In the genomic region with DNA sequence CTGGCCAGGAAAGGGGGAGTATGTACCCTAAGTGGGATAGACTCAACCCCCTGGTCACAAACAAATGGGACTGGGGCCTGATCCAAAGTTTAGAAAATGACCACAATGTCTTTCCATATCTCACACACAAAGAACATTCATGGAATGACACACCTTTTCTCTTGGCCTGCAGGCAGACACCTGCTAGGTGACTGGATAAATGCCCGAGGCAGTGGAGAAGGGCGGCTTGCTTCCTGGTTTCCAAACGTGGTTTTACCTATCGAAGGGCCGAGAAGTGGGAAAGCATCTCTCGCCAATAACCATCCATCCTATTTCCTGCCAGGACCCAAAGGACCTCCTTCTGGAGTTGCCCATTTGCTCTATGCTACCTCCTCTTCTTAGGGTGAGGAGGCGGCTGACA, we compare ENCODE assay signal across 30 mouse cellular contexts. TPM values are rescaled to one million over a fixed set of nuclear protein-coding genes. Genes with fewer than 3 reads are reported as not detected.
DNase-seq lines count a peak whose midpoint lies in the region; ATAC-seq and TF ChIP-seq lines count a peak whose summit lies in the region.
"Had no signal": no experiment of that assay in that cellular context is flagged by ENCODE, and none has a peak within 500 bp of the region (broad histone marks: within the 10 kb centered on the region; RNA-seq: fewer than 3 reads in every experiment).

No protein-coding gene starts in this region.

- H3K27me3 ChIP-seq in liver, adult 2 months (ENCODE audit: control insufficient read depth, insufficient read depth, low read length), result no peaks in the 10 kb centered on the region
- H3K27me3 ChIP-seq in liver, embryonic 11.5 days (replicated peaks; ENCODE audit: control insufficient read depth, insufficient read depth, low read length), result peaks cover 29% of the 10 kb centered on the region
- H3K27me3 ChIP-seq in intestine, embryonic 15.5 days (replicated peaks), result peaks cover 13% of the 10 kb centered on the region
- H3K27me3 ChIP-seq in small intestine, adult 2 months (ENCODE audit: control insufficient read depth, insufficient read depth, low read length), result no peaks in the 10 kb centered on the region
- H3K27me3 ChIP-seq in hindbrain, embryonic 16.5 days (replicated peaks; ENCODE audit: control insufficient read depth, insufficient read depth, low read length), result peaks cover 6% of the 10 kb centered on the region
- H3K27me3 ChIP-seq: Patski had no signal

- no peak for TF ChIP-seq POLR2A in liver, adult 2 months (IDR thresholded peaks at IDR 0.05; ENCODE audit: extremely low read depth, insufficient read depth, low read length)
- no peak for TF ChIP-seq POLR2A in small intestine, adult 2 months (IDR thresholded peaks at IDR 0.05; ENCODE audit: low read depth, low read length)

- H3K79me2 ChIP-seq in liver, adult 2 months (ENCODE audit: control insufficient read depth, insufficient read depth, low read length), result peaks cover 4% of the 10 kb centered on the region; the same call in 1 of the 2 replicates

- no peak overlapping the region for H3K4me3 ChIP-seq in liver, adult 2 months (ENCODE audit: insufficient read depth, low read depth, low read length)
- no peak overlapping the region for H3K4me3 ChIP-seq in liver, embryonic 11.5 days (ENCODE audit: low read depth, low read length)
- no peak overlapping the region for H3K4me3 ChIP-seq in intestine, embryonic 15.5 days (replicated peaks)
- no peak overlapping the region for H3K4me3 ChIP-seq in small intestine, adult 2 months (ENCODE audit: low read depth, low read length)
- H3K4me3 ChIP-seq in hindbrain, embryonic 16.5 days (ENCODE audit: low read length), result no peak overlapping the region
- H3K4me3 ChIP-seq: embryonic facial prominence, embryonic 10.5 days; embryonic facial prominence, embryonic 13.5 days; erythroblast, embryonic 14.5 days; forebrain, embryonic 12.5 days; forebrain, embryonic 15.5 days; heart, embryonic 12.5 days; heart, embryonic 15.5 days; hindbrain, embryonic 10.5 days; hindbrain, embryonic 13.5 days had no signal

- DNase-seq in cerebellum, postnatal 14 days, result peak; percentile 71 to 75
- DNase-seq in cerebellum, postnatal 4 days (ENCODE audit: low spot score in 2 of 2), result no peak
- no peak for DNase-seq in liver, adult 2 months (ENCODE audit: extremely low read depth, low read depth, low spot score)
- no peak for DNase-seq in liver, embryonic 11.5 days (ENCODE audit: low spot score)
- DNase-seq: B cell, adult 2 months; cerebellum, adult 18-20 months; cerebellum, adult 9-10 months; embryo, embryonic 11 days; gastrocnemius, postnatal 25 days; heart, adult 18-20 months; heart, postnatal 10 days; heart, postnatal 36 days had no signal

- WGBS in liver, adult 2 months, result 80% methylated on average over 7 of the region's 7 CpGs
- WGBS in liver, embryonic 11.5 days, result 73% methylated on average over 7 of the region's 7 CpGs
- WGBS in intestine, embryonic 15.5 days, result 74% methylated on average over 7 of the region's 7 CpGs
- 39% methylated on average over 7 of the region's 7 CpGs for WGBS in small intestine, adult 2 months
- WGBS in hindbrain, embryonic 16.5 days, result 86% methylated on average over 7 of the region's 7 CpGs

- H3K4me2 ChIP-seq in liver, embryonic 11.5 days, result no peak overlapping the region
- peak overlapping the region; percentile 4; the same call in 1 of the 2 replicates for H3K4me2 ChIP-seq in intestine, embryonic 15.5 days (replicated peaks)
- no peak overlapping the region for H3K4me2 ChIP-seq in hindbrain, embryonic 16.5 days (ENCODE audit: low read length)
- H3K4me2 ChIP-seq: embryonic facial prominence, embryonic 13.5 days; forebrain, embryonic 12.5 days; forebrain, embryonic 15.5 days; heart, embryonic 12.5 days; heart, embryonic 15.5 days; hindbrain, embryonic 13.5 days had no signal

- no peak for TF ChIP-seq CTCF in liver, adult 2 months (IDR thresholded peaks at IDR 0.05; ENCODE audit: low read depth, low read length)
- no peak for TF ChIP-seq CTCF in small intestine, adult 2 months (IDR thresholded peaks at IDR 0.05; ENCODE audit: extremely low read depth, insufficient read length, insufficient replicate concordance, low read depth, low read length)

- peak overlapping the region; percentile 87; the same call in 1 of the 2 replicates for H3K27ac ChIP-seq in liver, adult 2 months (replicated peaks; ENCODE audit: insufficient read depth, low read depth, low read length)
- H3K27ac ChIP-seq in liver, embryonic 11.5 days (ENCODE audit: low read depth, low read length), result no peak overlapping the region
- H3K27ac ChIP-seq in intestine, embryonic 15.5 days, result peak overlapping the region; percentile 70
- H3K27ac ChIP-seq in small intestine, adult 2 months (ENCODE audit: insufficient read depth, low read depth, low read length), result peak overlapping the region; percentile 77
- no peak overlapping the region for H3K27ac ChIP-seq in hindbrain, embryonic 16.5 days (ENCODE audit: low read depth, low read length)
- H3K27ac ChIP-seq: embryonic facial prominence, embryonic 10.5 days; embryonic facial prominence, embryonic 13.5 days; forebrain, embryonic 12.5 days; forebrain, embryonic 15.5 days; heart, embryonic 15.5 days; hindbrain, embryonic 10.5 days; hindbrain, embryonic 13.5 days; hindbrain, postnatal 0 days had no signal

- H3K9me3 ChIP-seq in liver, embryonic 11.5 days (ENCODE audit: control insufficient read depth, low read length), result no peaks in the 10 kb centered on the region
- no peaks in the 10 kb centered on the region for H3K9me3 ChIP-seq in intestine, embryonic 15.5 days
- no peaks in the 10 kb centered on the region for H3K9me3 ChIP-seq in hindbrain, embryonic 16.5 days (ENCODE audit: control insufficient read depth, low read length)
- H3K9me3 ChIP-seq: embryonic facial prominence, embryonic 10.5 days; embryonic facial prominence, embryonic 13.5 days; forebrain, embryonic 12.5 days; forebrain, embryonic 15.5 days; heart, embryonic 12.5 days; heart, embryonic 15.5 days; hindbrain, embryonic 10.5 days; hindbrain, embryonic 13.5 days had no signal

- peaks cover 35% of the 10 kb centered on the region for H3K4me1 ChIP-seq in liver, adult 2 months (ENCODE audit: control insufficient read depth, insufficient read depth, low read length)
- peaks cover 3% of the 10 kb centered on the region; the same call in 1 of the 2 replicates for H3K4me1 ChIP-seq in liver, embryonic 11.5 days (replicated peaks; ENCODE audit: control insufficient read depth, insufficient read depth, low read length)
- peaks cover 6% of the 10 kb centered on the region for H3K4me1 ChIP-seq in intestine, embryonic 15.5 days (replicated peaks)
- peaks cover 24% of the 10 kb centered on the region for H3K4me1 ChIP-seq in small intestine, adult 2 months (ENCODE audit: control insufficient read depth, insufficient read depth, insufficient read length, low read length)
- peaks cover 6% of the 10 kb centered on the region for H3K4me1 ChIP-seq in hindbrain, embryonic 16.5 days (ENCODE audit: control insufficient read depth, insufficient read depth, low read depth, low read length)

- H3K36me3 ChIP-seq in liver, adult 2 months (ENCODE audit: control insufficient read depth, insufficient read depth, low read length), result no peaks in the 10 kb centered on the region
- no peaks in the 10 kb centered on the region for H3K36me3 ChIP-seq in liver, embryonic 11.5 days (ENCODE audit: control insufficient read depth, insufficient read depth, low read length)
- H3K36me3 ChIP-seq in intestine, embryonic 15.5 days, result no peaks in the 10 kb centered on the region
- H3K36me3 ChIP-seq in small intestine, adult 2 months (ENCODE audit: control insufficient read depth, insufficient read depth, low read length), result peaks cover 6% of the 10 kb centered on the region
- H3K36me3 ChIP-seq in hindbrain, embryonic 16.5 days (ENCODE audit: control insufficient read depth, insufficient read depth, low read length), result no peaks in the 10 kb centered on the region
- H3K36me3 ChIP-seq: embryonic facial prominence, embryonic 10.5 days; forebrain, embryonic 12.5 days; forebrain, embryonic 15.5 days; heart, embryonic 12.5 days; heart, embryonic 15.5 days had no signal

- ATAC-seq in liver, embryonic 11.5 days (replicated peaks; ENCODE audit: low FRiP score), result no peak
- ATAC-seq in intestine, embryonic 15.5 days, result 0 out of 2 replicates have a peak, but pooled peaks have one; percentile 3
- ATAC-seq in hindbrain, embryonic 16.5 days, result no peak
- ATAC-seq: forebrain, embryonic 15.5 days; hindbrain, postnatal 0 days; inflammation-experienced regulatory T-cells, adult 6 months; Patski had no signal

- no peak overlapping the region for H3K9ac ChIP-seq in liver, adult 2 months (ENCODE audit: low read depth, low read length)
- H3K9ac ChIP-seq in liver, embryonic 11.5 days (ENCODE audit: low read depth, low read length), result no peak overlapping the region
- no peak overlapping the region for H3K9ac ChIP-seq in intestine, embryonic 15.5 days
- no peak overlapping the region for H3K9ac ChIP-seq in hindbrain, embryonic 16.5 days (ENCODE audit: low read depth, low read length)
- H3K9ac ChIP-seq: embryonic facial prominence, embryonic 13.5 days; forebrain, embryonic 12.5 days; forebrain, embryonic 15.5 days; heart, embryonic 12.5 days; heart, embryonic 15.5 days; hindbrain, embryonic 13.5 days had no signal

RNA-seq across cellular contexts. Expression of a gene that starts 9.9 kb away (rescaled TPM):
- total RNA-seq in liver, adult 2 months (2014; rRNA removed), result 15.9 and 21.7 TPM in 2 replicates
- 27.9 and 28.9 TPM in 2 replicates for polyA plus RNA-seq in liver, adult 2 months (2012; rRNA removed)
- polyA plus RNA-seq in liver, embryonic 11.5 days (2014; fragmentation: Nextera tagmentation; extraction: Ambion mirVana), result 1.5 TPM in 2 replicates
- polyA plus RNA-seq in intestine, embryonic 15.5 days (2015; fragmentation: Nextera tagmentation; extraction: Ambion mirVana), result 8.1 and 9.4 TPM in 2 replicates
- 4.6 and 10.2 TPM in 2 replicates for polyA plus RNA-seq in small intestine, adult 2 months (2012; rRNA removed)
- 18.4 and 19.5 TPM in 2 replicates for polyA plus RNA-seq in hindbrain, embryonic 16.5 days (2015; fragmentation: Nextera tagmentation; extraction: Ambion mirVana)
- polyA plus RNA-seq: erythroblast, embryonic 14.5 days; inflammation-experienced regulatory T-cells, adult 6 months had no signal

RNA-seq across cellular contexts. Expression of a gene that starts 24.2 kb away (rescaled TPM):
- total RNA-seq in liver, adult 2 months (2014; rRNA removed), result not detected in 2 replicates
- polyA plus RNA-seq in liver, adult 2 months (2012; rRNA removed), result 0.24 TPM in 1 of 2 replicates, not detected in the other
- polyA plus RNA-seq in liver, embryonic 11.5 days (2014; fragmentation: Nextera tagmentation; extraction: Ambion mirVana), result 0.43 TPM in 1 of 2 replicates, not detected in the other
- polyA plus RNA-seq in intestine, embryonic 15.5 days (2015; fragmentation: Nextera tagmentation; extraction: Ambion mirVana), result 0.28 and 0.55 TPM in 2 replicates
- 0.37 TPM in 1 of 2 replicates, not detected in the other for polyA plus RNA-seq in small intestine, adult 2 months (2012; rRNA removed)
- 17.9 and 21.7 TPM in 2 replicates for polyA plus RNA-seq in hindbrain, embryonic 16.5 days (2015; fragmentation: Nextera tagmentation; extraction: Ambion mirVana)
- total RNA-seq: CH12.LX; common myeloid progenitor, adult 5-6 weeks; gastrocnemius, adult 8-10 months; gastrocnemius, postnatal 25 days had no signal
- polyA plus RNA-seq: erythroblast, embryonic 14.5 days; heart, embryonic 12.5 days; inflammation-experienced regulatory T-cells, adult 6 months had no signal

RNA-seq across cellular contexts. Expression of a gene that starts 28.0 kb away (rescaled TPM):
- total RNA-seq in liver, adult 2 months (2014; rRNA removed), result 33.0 and 33.9 TPM in 2 replicates
- 18.3 and 18.6 TPM in 2 replicates for polyA plus RNA-seq in liver, adult 2 months (2012; rRNA removed)
- 45.5 and 49.0 TPM in 2 replicates for polyA plus RNA-seq in liver, embryonic 11.5 days (2014; fragmentation: Nextera tagmentation; extraction: Ambion mirVana)
- 61.4 and 62.3 TPM in 2 replicates for polyA plus RNA-seq in intestine, embryonic 15.5 days (2015; fragmentation: Nextera tagmentation; extraction: Ambion mirVana)
- 4.8 and 10.5 TPM in 2 replicates for polyA plus RNA-seq in small intestine, adult 2 months (2012; rRNA removed)
- polyA plus RNA-seq in hindbrain, embryonic 16.5 days (2015; fragmentation: Nextera tagmentation; extraction: Ambion mirVana), result 74.1 and 76.8 TPM in 2 replicates

RNA-seq across cellular contexts. Expression of a gene that starts 28.3 kb away (rescaled TPM):
- total RNA-seq in liver, adult 2 months (2014; rRNA removed), result 0.37 and 0.94 TPM in 2 replicates
- polyA plus RNA-seq in liver, adult 2 months (2012; rRNA removed), result 0.27 and 0.43 TPM in 2 replicates
- polyA plus RNA-seq in liver, embryonic 11.5 days (2014; fragmentation: Nextera tagmentation; extraction: Ambion mirVana), result 6.2 and 8.6 TPM in 2 replicates
- polyA plus RNA-seq in intestine, embryonic 15.5 days (2015; fragmentation: Nextera tagmentation; extraction: Ambion mirVana), result 5.2 and 6.8 TPM in 2 replicates
- polyA plus RNA-seq in small intestine, adult 2 months (2012; rRNA removed), result 0.62 and 1.1 TPM in 2 replicates
- polyA plus RNA-seq in hindbrain, embryonic 16.5 days (2015; fragmentation: Nextera tagmentation; extraction: Ambion mirVana), result 2.4 and 2.8 TPM in 2 replicates

Comparison
In these comparisons a context has a peak if more than half of its experiments do, and no peak if none do; other contexts are left out.
1. DNase-seq: peak in cerebellum, postnatal 14 days (2 of 2); none in cerebellum, postnatal 4 days (0 of 2), liver, adult 2 months (single experiment) and liver, embryonic 11.5 days (single experiment).
2. H3K27ac ChIP-seq: peak in liver, adult 2 months (single experiment), intestine, embryonic 15.5 days (single experiment) and small intestine, adult 2 months (single experiment); none in liver, embryonic 11.5 days (single experiment) and hindbrain, embryonic 16.5 days (single experiment).
3. RNA of a gene that starts 24.2 kb away (polyA plus RNA-seq): 17.9 to 21.7 TPM in hindbrain, embryonic 16.5 days; 0.28 to 0.55 TPM in intestine, embryonic 15.5 days, 0.43 TPM in liver, embryonic 11.5 days, 0.37 TPM in small intestine, adult 2 months and 0.24 TPM in liver, adult 2 months; every median in the first group is over 10 times any median in the second.